Mouse (Mus musculus) inflammation-experienced regulatory T-cells, adult 6 months (primary cell): ENCODE measurements at regions not wholly inside any gene's neighbourhood (a gene's known extent, or its start where the extent isn't known, plus 50 kb on each side); places are given as distances from the start of the nearest gene placed in this dataset.

Experiments
- ATAC-seq: one replicate; pipeline ENCODE4 v1.8.0; 2017

GRCm38 (mm10) chr6:103421013-103421933, 89.1 kb upstream of the Chl1 start:
- ATAC-seq: no peak

DNA sequence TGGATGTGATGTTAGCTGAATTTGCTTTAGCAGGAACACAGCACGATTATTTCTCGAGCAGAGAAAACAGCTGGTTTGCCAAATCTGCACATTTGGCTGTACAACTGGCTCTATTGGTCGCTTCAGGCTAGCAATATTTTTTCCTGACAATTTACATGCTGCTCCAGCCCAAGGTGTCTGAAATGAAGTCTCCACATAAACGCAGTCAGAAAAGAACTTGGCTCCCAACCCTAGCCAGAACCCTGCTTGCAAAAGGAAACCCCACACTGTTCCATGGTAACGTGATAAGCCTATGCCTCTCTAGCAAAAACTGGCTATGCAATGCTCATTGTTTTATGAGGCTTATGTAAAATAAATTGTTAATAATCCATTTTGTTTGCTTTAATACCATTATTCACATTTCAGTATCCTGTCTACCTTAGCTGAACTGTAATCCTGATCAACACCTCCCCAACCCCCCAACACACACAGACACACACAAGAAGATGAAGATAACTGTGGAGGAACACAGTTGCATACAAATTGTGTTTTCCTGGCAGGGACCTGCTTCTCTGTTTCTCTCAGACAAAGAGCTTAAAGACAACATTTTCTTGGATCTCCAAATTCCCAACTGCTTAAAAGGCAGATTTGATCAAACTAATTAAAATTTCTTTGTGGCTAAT, 79.3 kb upstream of the Chl1 start:
- no peak for ATAC-seq

GRCm38 (mm10) chr6:103431595-103431957, 78.8 kb upstream of the Chl1 start:
- ATAC-seq: no peak
